Mouse (Mus musculus) cortical plate, adult 2 months (tissue): ENCODE measurements around the gene Zmiz1. TPM values are rescaled to one million over a fixed set of nuclear protein-coding genes. Genes with fewer than 3 reads are reported as not detected.
A peak's percentile ranks its signal among the peaks of the same experiment; 100 is the strongest.

Experiments used
- H3K27ac ChIP-seq: fragments of 200-500 bp; 2 replicates; pipeline ENCODE4 v1.5.1; 2012; ENCODE audit warnings: low read length, control low read depth, inconsistent platforms; ENCODE audit not compliant: insufficient read depth
- H3K4me1 ChIP-seq: fragments of 200-500 bp; 2 replicates; pipeline ENCODE4 v1.6.1; 2011; ENCODE audit warnings: low read length; ENCODE audit not compliant: control insufficient read depth, insufficient read depth
- H3K4me3 ChIP-seq: fragments of 200-500 bp; 2 replicates; pipeline ENCODE4 v1.5.1; 2011; ENCODE audit warnings: mild to moderate bottlenecking, low read length, control low read depth; ENCODE audit not compliant: insufficient read depth
- CTCF ChIP-seq: fragments of 200-500 bp; IDR thresholded peaks from 2 replicates; pipeline ENCODE4 v1.5.1; 2011; ENCODE audit warnings: mild to moderate bottlenecking, control low read depth, low read length; ENCODE audit not compliant: insufficient read depth; ENCODE audit errors: extremely low read depth
- POLR2A ChIP-seq: fragments of 200-500 bp; IDR thresholded peaks from 2 replicates; pipeline ENCODE4 v1.6.1; 2011; ENCODE audit warnings: mild to moderate bottlenecking, low read length, control low read depth; ENCODE audit not compliant: insufficient read depth; ENCODE audit errors: extremely low read depth
- polyA plus RNA-seq: library from polyadenylated mRNA; depleted of rRNA; stranded (reverse); fragments of >200 nt; gene quantifications from 2 replicates; pipeline ENCODE4 v1.2.3, GENCODE M21; 2012

The Zmiz1 gene
- polyA plus RNA-seq, 1 experiment = 36.9 TPM

- Histone ChIP-seq H3K27ac (no peak overlapping the region), H3K4me3 (no peak overlapping the region), H3K4me1 (no peaks in the 10 kb centered on the region)
- TF ChIP-seq CTCF (no peak), POLR2A (no peak)
Measured at GRCm38 (mm10) chr14:25579597-25579996, 120.6 kb downstream of the Zmiz1 start.

GRCm38 (mm10) chr14:25580397-25580796 is 121.4 kb downstream of the Zmiz1 start:
- H3K4me3 ChIP-seq = no peak overlapping the region
- peaks cover 4% of the 10 kb centered on the region for H3K4me1 ChIP-seq
- no peak for TF ChIP-seq CTCF
- no peak for TF ChIP-seq POLR2A
- H3K27ac ChIP-seq = no peak overlapping the region

GRCm38 (mm10) chr14:25582603-25583002 is 123.6 kb downstream of the Zmiz1 start:
- Histone ChIP-seq H3K4me1 (peaks cover 15% of the 10 kb centered on the region), H3K27ac (no peak overlapping the region), H3K4me3 (no peak overlapping the region)
- TF ChIP-seq CTCF (no peak), POLR2A (no peak)

GRCm38 (mm10) chr14:25583899-25584298 is 124.9 kb downstream of the Zmiz1 start:
- H3K4me1 ChIP-seq = peaks cover 19% of the 10 kb centered on the region
- TF ChIP-seq CTCF = no peak
- no peak for TF ChIP-seq POLR2A
- H3K27ac ChIP-seq = no peak overlapping the region
- no peak overlapping the region for H3K4me3 ChIP-seq

GRCm38 (mm10) chr14:25585545-25586301 is 126.7 kb downstream of the Zmiz1 start:
- Histone ChIP-seq H3K4me3 (no peak overlapping the region), H3K27ac (peak overlapping the region; percentile 80), H3K4me1 (peaks cover 27% of the 10 kb centered on the region)
- 0 out of 2 replicates have a peak, but pooled peaks have one; percentile 7 for TF ChIP-seq POLR2A
- TF ChIP-seq CTCF = no peak

- Histone ChIP-seq H3K4me1 (peaks cover 27% of the 10 kb centered on the region), H3K4me3 (no peak overlapping the region), H3K27ac (peak overlapping the region; percentile 56)
- TF ChIP-seq CTCF = no peak
Measured at GRCm38 (mm10) chr14:25586846-25587486, 128.0 kb downstream of the Zmiz1 start.

GRCm38 (mm10) chr14:25587487-25588001 is 128.6 kb downstream of the Zmiz1 start:
- H3K4me1 ChIP-seq = peaks cover 27% of the 10 kb centered on the region
- TF ChIP-seq CTCF = no peak
- no peak for TF ChIP-seq POLR2A

GRCm38 (mm10) chr14:25588156-25588555 is 129.2 kb downstream of the Zmiz1 start:
- peak overlapping the region; percentile 33 for H3K27ac ChIP-seq
- TF ChIP-seq POLR2A = no peak
- no peak for TF ChIP-seq CTCF
- H3K4me1 ChIP-seq = peaks cover 27% of the 10 kb centered on the region
- H3K4me3 ChIP-seq = no peak overlapping the region

More at GRCm38 (mm10) chr14:25587487-25588001, 128.6 kb downstream of the Zmiz1 start:
- peak overlapping the region; percentile 33 for H3K27ac ChIP-seq
- H3K4me3 ChIP-seq = no peak overlapping the region

- peaks cover 27% of the 10 kb centered on the region for H3K4me1 ChIP-seq
- TF ChIP-seq CTCF = no peak
- no peak for TF ChIP-seq POLR2A
- no peak overlapping the region for H3K4me3 ChIP-seq
- peak overlapping the region; percentile 83; the same call in 1 of the 2 replicates for H3K27ac ChIP-seq
Measured at GRCm38 (mm10) chr14:25588946-25589937, 130.3 kb downstream of the Zmiz1 start.
